Mouse (Mus musculus) Patski (cell line): ENCODE data around the gene Tmem14c. TPM values are rescaled to one million over a fixed set of nuclear protein-coding genes. Genes with fewer than 3 reads are reported as not detected.
"Not testable (repeated sequence)": the region's sequence is repeated elsewhere in the genome, so short reads cannot be mapped to it uniquely, and the experiment has no call there.

Experiments used
- ATAC-seq: fragments of 100-300 bp; one replicate; pipeline ENCODE4 v1.8.0; 2021
- CTCF ChIA-PET: fragments of 350-600 bp; sonication (Branson Sonifier 250); formaldehyde crosslinking; loops from one replicate; lab custom pipeline; 2022; ENCODE audit warnings: inconsistent platforms; lab: Charles Lee
- POLR2A ChIA-PET: fragments of 350-600 bp; sonication (Branson Sonifier 250); formaldehyde crosslinking; loops from one replicate; lab custom pipeline; 2022; ENCODE audit warnings: antibody characterized with exemption, inconsistent platforms; lab: Charles Lee
- DNase-seq: peaks from one replicate; pipeline ENCODE4 v3.0.0-alpha.2; 2011; ENCODE audit warnings: low read depth, low spot score
- H3K27me3 ChIP-seq: fragments of 371-371 bp; one replicate; pipeline ENCODE4 v1.5.1; 2021
- CTCF ChIP-seq: fragments of 100-300 bp; IDR thresholded peaks from one replicate; pipeline ENCODE4 v1.5.1; 2021
- in situ Hi-C: fragments of 300-500 bp; cut with MboI; formaldehyde crosslinking; loops from 3 replicates; pipeline ENCODE4 v1.11.1; 2018; ENCODE audit warnings: low pct_unique_long_range_greater_than_20kb, mixed read lengths
- polyA plus RNA-seq: library from polyadenylated mRNA; unstranded; gene quantifications from one replicate; pipeline ENCODE4 v1.2.3, GENCODE M21; 2021

Tmem14c gene
- polyA plus RNA-seq, 1 experiment from 2014 or later = 129 TPM

DNA sequence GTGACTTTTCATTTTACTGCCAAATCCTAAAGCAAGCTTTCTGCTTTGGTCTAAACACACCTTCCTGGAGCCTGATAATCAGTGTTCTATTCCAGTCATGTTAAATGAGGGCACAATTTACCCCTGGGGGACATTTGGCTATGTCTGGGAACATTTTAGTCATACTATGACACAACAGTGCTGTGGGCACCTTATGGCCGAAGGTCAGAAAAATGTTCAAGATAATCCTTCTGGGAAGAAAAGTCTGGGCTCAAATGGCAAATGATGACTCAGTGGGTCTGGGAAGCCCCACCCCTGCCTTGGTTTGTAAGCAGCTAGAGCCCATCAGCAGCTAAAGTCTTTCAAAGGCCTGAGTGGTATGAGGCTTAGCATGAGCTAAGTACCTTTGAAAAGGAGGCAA, 33.3 kb upstream of the Tmem14c start:
- ATAC-seq (peak; percentile 93), DNase-seq (peak; percentile 97)
- TF ChIP-seq CTCF = no peak
- CTCF ChIA-PET = interaction anchor here (0.7 to 1.8 kb wide), 4 partner anchors 18 to 139 kb away, joined by 3 to 10 read pairs (median 4); partner anchors contain the start of genes Gcnt2 and Pak1ip1
- POLR2A ChIA-PET = no interaction called here
- in situ Hi-C loops = loop anchor here (5.0 kb wide), 2 partner anchors 65 to 120 kb away; no protein-coding TSS in a partner anchor
- no peaks in the 10 kb centered on the region for H3K27me3 ChIP-seq

DNA sequence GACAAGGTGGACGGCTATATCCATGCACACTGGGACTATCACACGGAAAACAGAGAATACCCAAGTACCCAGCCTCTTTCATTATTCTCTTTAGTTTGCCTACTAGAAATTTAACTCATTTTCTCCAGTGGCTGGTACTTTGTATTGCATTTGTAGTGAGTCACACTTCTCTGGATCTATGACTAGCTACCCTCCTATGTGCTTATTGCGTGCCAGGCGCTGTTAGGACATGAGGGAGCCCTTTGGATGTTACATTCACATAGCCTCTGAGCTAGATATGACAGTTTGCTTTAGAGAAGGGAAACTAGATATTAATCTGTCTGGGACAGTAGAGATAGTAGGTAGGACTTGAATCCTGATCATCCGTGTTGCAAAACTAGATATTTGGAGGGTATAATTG, 30.0 kb upstream of the Tmem14c start:
- POLR2A ChIA-PET = interaction anchor here (0.7 kb wide), 1 partner anchor 69 kb away, joined by 3 read pairs; no protein-coding TSS in a partner anchor
- no peak for DNase-seq
- ATAC-seq = no peak
- in situ Hi-C loops = no loop called here
- no peak for TF ChIP-seq CTCF
- CTCF ChIA-PET = no interaction called here
- no peaks in the 10 kb centered on the region for H3K27me3 ChIP-seq

DNA sequence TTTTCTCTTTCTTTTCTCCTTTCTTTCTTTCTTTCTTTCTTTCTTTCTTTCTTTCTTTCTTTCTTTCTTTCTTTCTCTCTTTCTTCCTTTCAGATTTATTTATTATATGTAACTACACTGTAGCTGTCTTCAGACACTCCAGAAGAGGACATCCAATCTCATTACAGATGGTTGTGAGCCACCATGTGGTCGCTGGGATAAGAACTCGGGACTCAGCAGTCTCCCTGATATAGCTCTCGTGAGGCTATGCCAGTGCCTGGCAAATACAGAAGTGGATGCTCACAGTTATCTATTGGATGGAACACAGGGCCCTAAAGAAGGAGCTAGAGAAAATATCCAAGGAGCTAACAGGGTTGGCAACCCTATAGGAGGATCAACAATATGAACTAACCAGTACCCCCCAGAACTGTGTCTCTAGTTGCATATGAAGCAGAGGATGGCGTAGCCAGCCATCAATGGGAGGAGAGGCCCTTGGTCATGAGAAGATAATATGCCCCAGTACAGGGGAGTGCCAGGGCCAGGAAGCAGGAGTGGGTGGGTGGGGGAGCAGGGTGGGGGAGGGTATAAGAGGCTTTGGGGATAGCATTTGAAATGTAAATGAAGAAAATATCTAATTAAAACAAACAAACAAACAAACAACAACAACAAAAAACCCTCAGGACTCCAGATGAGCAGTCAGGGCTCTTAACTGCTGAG, 28.3 kb upstream of the Tmem14c start:
- CTCF ChIA-PET = interaction anchor here (1.4 kb wide), 1 partner anchor 144 kb away, joined by 5 read pairs; no protein-coding TSS in a partner anchor
- in situ Hi-C loops, H3K27me3 ChIP-seq, DNase-seq, ATAC-seq, POLR2A ChIA-PET: not testable (repeated sequence)

DNA sequence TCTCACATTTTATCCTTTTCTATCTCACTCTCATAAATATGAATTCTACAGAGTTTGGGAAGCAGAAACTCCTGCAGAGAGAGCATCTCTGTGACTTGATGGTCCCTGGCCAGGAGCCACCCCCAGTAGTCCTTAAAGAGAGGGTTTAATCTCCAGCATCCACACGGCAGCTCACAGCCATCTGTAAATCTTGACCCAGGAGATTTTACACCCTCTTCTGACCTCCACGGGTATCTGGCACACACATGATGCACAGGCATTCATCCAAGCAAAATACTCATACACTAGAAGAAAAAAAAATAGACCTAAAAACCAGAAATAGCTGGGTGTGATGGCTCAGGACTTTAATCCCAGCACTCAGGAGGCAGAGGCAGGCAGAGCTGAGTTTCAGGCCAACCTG, 27.7 kb upstream of the Tmem14c start:
- POLR2A ChIA-PET = no interaction called here

DNA sequence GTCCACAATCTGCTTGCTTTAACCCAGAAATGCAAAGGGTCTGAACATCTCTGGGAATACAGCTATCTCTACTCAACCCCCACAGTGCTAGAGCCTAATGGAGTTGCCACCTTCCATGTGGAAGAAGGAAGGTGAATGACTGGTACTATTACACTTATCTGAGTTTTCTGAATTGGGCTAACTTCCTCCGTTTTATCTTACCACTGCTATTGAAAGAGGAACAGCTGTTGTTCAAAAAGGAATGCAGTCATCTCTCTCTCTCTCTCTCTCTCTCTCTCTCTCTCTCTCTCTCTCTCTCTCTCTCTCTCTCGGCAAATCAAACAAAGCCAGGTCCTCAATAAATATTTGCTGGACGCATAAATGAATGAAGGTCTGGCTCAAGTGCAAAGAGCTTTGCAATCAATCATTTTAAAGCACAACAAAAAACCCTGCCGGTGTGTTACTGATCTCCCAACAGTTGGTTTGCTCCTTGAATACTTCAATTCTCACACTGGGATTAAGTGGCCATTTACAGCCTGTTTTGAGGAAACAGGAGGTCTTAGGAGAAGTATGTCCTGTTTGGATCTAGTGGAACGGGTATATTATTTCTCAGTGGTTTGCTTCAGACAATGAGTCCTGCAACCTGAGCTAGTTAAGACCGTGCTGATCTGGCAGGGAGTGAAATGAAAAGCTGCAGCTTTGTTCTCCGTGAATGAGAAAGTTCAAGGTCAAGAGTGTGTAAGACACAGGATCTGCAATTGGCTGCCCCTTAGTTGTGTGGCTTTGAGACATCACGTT, 21.4 kb upstream of the Tmem14c start:
- in situ Hi-C loops = no loop called here
- ChIA-PET POLR2A (interaction anchor here (0.5 to 0.6 kb wide), 2 partner anchors 95 to 1306 kb away, joined by 3 to 5 read pairs; partner anchors contain the start of gene Edn1), CTCF (no interaction called here)
- H3K27me3 ChIP-seq = no peaks in the 10 kb centered on the region
- TF ChIP-seq CTCF = no peak
- DNase-seq (no peak), ATAC-seq (no peak)

More for the DNA sequence above, 27.7 kb upstream of the Tmem14c start:
- ATAC-seq (no peak), DNase-seq (no peak)
- in situ Hi-C loops = no loop called here
- H3K27me3 ChIP-seq = no peaks in the 10 kb centered on the region
- CTCF ChIA-PET = interaction anchor here (1.4 kb wide), 1 partner anchor 145 kb away, joined by 5 read pairs; no protein-coding TSS in a partner anchor
- TF ChIP-seq CTCF = no peak

DNA sequence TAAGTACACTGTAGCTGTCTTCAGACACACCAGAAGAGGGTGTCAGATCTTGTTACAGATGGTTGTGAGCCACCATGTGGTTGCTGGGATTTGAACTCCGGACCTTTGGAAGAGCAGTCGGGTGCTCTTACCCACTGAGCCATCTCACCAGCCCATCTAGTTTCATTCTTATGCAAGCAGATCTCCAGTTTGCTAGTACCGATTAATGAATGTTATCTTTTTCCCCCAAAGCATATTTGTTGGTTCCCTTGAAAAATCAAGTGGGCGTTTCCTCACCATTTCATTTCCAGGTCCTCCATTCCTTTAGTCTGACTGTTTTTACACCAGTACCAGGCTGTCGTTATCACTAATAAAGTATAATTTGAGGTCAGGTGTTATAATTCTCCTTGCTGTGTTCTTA, 17.6 kb upstream of the Tmem14c start:
- H3K27me3 ChIP-seq, CTCF ChIA-PET, DNase-seq, in situ Hi-C loops, POLR2A ChIA-PET, ATAC-seq: not testable (repeated sequence)

DNA sequence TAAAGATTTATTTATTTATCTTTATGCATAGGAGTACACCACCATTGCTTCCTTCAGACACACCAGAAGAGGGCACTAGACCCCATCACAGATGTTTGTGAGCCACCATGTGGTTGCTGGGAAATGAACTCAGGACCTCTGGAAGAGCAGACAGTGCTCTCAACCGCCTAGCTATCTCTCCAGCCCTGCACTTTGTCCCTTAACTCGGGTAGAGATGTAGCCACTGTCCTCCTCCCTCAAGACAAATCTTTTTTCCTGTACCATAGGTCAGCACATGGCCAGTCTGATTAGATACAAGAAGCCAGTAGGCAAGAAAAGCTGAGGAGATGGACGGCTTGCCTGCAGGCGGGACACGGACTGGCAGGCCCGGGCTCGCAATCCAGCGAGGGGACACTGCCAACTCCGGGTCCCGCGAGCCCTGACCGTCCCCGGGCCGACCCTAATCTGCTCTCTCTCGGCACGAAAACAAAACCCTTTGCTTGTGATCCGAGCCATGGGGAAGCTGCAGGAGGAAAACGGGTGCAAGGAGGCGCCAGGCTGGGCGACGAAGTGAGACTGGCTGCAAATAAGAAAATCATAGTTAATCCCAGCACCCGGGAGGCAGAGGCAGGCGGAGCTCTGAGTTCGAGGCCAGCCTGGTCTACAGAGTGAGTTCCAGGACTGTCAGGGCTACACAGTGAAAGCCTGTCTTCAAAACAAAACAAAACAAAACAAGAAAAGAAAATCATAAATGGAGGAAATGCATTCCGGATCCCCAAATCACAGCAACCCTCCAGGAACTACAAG, 15.8 kb upstream of the Tmem14c start:
- ChIA-PET CTCF (interaction anchor here (1.1 kb wide), 1 partner anchor 17 kb away, joined by 3 read pairs; no protein-coding TSS in a partner anchor), POLR2A (interaction anchor here (0.8 to 1.6 kb wide), 4 partner anchors 13 to 146 kb away, joined by 3 to 5 read pairs (median 4); partner anchors contain the start of gene Gcnt2)
- no peaks in the 10 kb centered on the region for H3K27me3 ChIP-seq
- ATAC-seq (peak; percentile 36), DNase-seq (no peak)
- no peak for TF ChIP-seq CTCF
- in situ Hi-C loops = loop anchor here (10.0 kb wide), 1 partner anchor 244 kb away; the partner anchor contains the start of gene Smim13

DNA sequence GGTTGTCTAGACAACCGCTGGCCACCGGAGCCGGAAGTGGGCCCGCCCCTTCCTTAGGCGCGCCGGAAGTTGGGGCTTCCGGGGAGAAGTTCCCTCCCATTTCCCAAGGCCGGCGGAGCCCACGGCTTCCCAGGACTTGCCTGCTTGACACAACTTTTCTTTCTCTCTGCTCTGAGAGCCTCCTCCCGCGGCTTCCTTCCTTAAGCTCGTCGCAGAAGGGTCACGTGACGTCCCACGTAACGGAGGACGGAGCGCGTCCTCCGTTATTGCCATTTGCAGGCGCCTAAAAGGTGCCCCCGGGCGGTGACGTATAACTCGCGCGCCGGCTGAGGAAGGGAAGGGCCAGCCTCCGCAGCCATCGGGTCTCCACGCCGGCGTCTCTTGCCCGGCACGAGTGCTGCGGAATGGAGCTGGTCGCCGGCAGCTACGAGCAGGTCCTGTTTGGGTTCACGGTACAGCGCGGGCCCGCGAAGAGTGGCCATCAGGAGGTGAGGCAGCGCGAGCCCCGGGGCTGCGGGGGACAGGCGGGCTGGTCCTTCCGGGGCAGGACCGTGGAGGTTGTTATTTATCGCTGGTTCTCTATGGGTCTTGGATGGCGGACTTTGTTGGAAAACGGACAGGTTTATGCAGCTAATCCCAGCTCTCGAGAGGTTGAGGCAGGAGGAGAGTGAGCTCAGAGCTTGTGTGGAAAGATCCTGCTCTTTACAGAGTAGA, 15.0 kb upstream of the Tmem14c start, which contains the start of gene Pak1ip1:
Gene Pak1ip1 (plus strand): TSS at position 98 of the 714 bp plus-strand sequence.
- peak; percentile 91 for ATAC-seq
- POLR2A ChIA-PET = interaction anchor here (0.8 to 1.6 kb wide), 4 partner anchors 12 to 147 kb away, joined by 3 to 5 read pairs (median 4); partner anchors contain the start of gene Gcnt2

DNA sequence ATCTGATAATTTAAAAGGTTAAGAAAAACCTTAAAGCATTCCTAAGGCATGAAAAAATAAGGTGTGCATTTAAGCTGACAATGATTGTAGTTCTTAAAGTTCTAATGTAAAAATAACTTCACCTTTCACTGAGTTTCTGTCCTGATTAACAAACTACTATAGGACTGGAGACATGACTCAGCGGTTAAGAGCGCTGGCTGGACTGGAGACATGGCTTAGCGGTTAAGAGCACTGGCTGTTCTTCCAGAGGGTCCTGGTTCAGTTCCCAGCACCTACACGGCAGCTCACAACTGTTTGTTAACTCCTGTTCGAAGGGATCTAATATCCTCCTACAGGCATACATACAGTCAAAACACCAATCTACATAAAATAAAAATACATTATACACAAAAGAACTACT, 14.1 kb upstream of the Tmem14c start:
- no peaks in the 10 kb centered on the region for H3K27me3 ChIP-seq
- in situ Hi-C loops = loop anchor here (10.0 kb wide), 1 partner anchor 243 kb away; the partner anchor contains the start of gene Smim13
- no peak for TF ChIP-seq CTCF
- DNase-seq (no peak), ATAC-seq (no peak)
- ChIA-PET POLR2A (interaction anchor here (1.2 kb wide), 1 partner anchor 11 kb away, joined by 3 read pairs; no protein-coding TSS in a partner anchor), CTCF (no interaction called here)

More for the DNA sequence above, 15.0 kb upstream of the Tmem14c start, which contains the start of gene Pak1ip1:
- CTCF ChIA-PET = interaction anchor here (1.1 kb wide), 1 partner anchor 18 kb away, joined by 3 read pairs; no protein-coding TSS in a partner anchor
- in situ Hi-C loops = loop anchor here (10.0 kb wide), 1 partner anchor 244 kb away; the partner anchor contains the start of gene Smim13
- H3K27me3 ChIP-seq = no peaks in the 10 kb centered on the region
- no peak for TF ChIP-seq CTCF
- DNase-seq = peak; percentile 77
